Mouse (Mus musculus) olfactory bulb, adult 2 months (tissue): Measurements from ENCODE around the gene D17H6S53E.

Source experiments
- CTCF ChIP-seq: fragments of 200-500 bp; IDR thresholded peaks from 2 replicates; pipeline ENCODE4 v1.5.1; 2012; ENCODE audit warnings: low read depth, mild to moderate bottlenecking, low read length, moderate library complexity; ENCODE audit not compliant: insufficient read depth
- POLR2A ChIP-seq: fragments of 200-500 bp; IDR thresholded peaks from 2 replicates; pipeline ENCODE4 v1.6.1; 2012; ENCODE audit warnings: mild to moderate bottlenecking, low read depth, low read length, moderate library complexity; ENCODE audit not compliant: insufficient read depth

DNA sequence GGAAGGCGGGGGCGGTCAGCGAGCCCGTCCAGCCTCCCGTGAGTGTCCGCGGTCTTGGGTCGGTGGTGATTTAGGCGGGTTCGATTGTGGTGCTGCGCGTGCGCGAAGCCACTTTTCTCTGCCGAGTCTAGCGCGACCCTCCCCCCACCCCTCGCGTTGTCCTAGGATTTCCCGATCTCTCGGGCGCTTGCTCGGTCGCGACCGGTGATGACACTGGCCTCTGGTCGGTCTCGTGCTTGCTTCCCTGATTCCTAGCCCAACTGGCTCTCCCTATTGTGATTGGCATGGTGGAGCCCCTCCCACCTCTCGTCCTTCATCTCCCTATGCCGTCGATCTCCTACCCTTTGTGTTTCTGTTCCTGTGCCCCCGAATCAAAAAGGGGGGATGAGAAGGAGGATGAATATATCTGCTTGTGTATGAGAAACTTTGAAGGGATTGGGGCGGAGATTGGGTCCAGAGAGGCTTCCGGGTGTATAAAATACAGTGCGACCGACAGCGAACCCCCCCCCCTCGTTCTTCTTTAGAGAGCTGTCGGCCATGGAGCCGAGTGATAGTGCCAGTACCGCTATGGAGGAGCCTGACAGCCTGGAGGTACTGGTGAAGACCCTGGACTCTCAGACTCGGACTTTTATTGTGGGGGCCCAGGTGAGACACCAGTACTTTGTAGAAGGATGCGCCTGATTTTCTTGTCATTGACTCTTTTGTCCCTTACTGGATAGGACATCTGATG is 9.6 kb downstream of the D17H6S53E start:
- no peak for TF ChIP-seq POLR2A
- no peak for TF ChIP-seq CTCF
